Comparison of ENCODE assay signal across 22 mouse cellular contexts in the genomic region with DNA sequence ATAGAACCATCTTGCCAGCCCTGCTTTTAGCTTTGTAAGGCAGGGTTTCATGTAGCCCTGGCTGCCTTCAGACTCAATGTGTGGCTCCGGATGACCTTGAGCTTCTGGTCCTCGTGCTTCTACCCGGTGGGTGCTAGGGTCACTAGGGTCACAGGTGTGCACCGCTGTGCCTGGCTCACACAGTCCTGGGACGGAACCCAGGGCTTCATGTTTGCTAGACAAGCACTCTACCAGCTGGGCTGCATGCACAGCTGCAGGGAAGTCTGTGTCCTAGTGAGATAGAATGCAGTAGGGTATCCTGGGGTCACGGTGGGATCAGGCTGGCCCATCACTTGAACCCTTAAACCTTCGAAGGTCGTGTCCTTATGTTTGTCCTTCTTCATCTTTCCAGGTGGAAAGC.
"Had no signal": no experiment of that assay in that cellular context is flagged by ENCODE, and none has a peak within 500 bp of the region (broad histone marks: within the 10 kb centered on the region; RNA-seq: fewer than 3 reads in every experiment).

No protein-coding gene starts in this region.

- H3K9me3 ChIP-seq: heart, embryonic 12.5 days; hindbrain, embryonic 10.5 days; hindbrain, embryonic 12.5 days; intestine, embryonic 15.5 days; liver, embryonic 13.5 days; liver, embryonic 15.5 days had no signal

- ATAC-seq: hindbrain, embryonic 16.5 days; inflammation-experienced regulatory T-cells, adult 6 months; intestine, embryonic 15.5 days; intestine, postnatal 0 days; liver, postnatal 0 days had no signal

- H3K27me3 ChIP-seq: heart, embryonic 12.5 days; hindbrain, embryonic 12.5 days; intestine, embryonic 15.5 days; liver, embryonic 13.5 days; liver, embryonic 15.5 days had no signal

- H3K4me2 ChIP-seq: heart, embryonic 12.5 days; hindbrain, embryonic 12.5 days; hindbrain, embryonic 14.5 days; intestine, embryonic 15.5 days; liver, embryonic 13.5 days; liver, embryonic 15.5 days had no signal

- H3K4me3 ChIP-seq: heart, adult 2 months; heart, embryonic 12.5 days; hindbrain, embryonic 10.5 days; hindbrain, embryonic 12.5 days; intestine, embryonic 15.5 days; left cerebral cortex, adult 2 months; liver, embryonic 13.5 days; liver, embryonic 15.5 days had no signal

- H3K9ac ChIP-seq: heart, embryonic 12.5 days; hindbrain, embryonic 12.5 days; hindbrain, embryonic 14.5 days; intestine, embryonic 15.5 days; liver, embryonic 13.5 days; liver, embryonic 15.5 days; liver, postnatal 0 days had no signal

- H3K4me1 ChIP-seq: hindbrain, embryonic 12.5 days had no signal

- DNase-seq: gastrocnemius, postnatal 10 days; gastrocnemius, postnatal 25 days; heart, adult 2 months; heart, postnatal 10 days; heart, postnatal 4 days; kidney, adult 18-20 months; kidney, adult 8-10 months; kidney, postnatal 10 days; kidney, postnatal 4 days; liver; liver, embryonic 13.5 days; liver, postnatal 0 days had no signal

- H3K27ac ChIP-seq: hindbrain, embryonic 10.5 days; hindbrain, embryonic 12.5 days; hindbrain, embryonic 14.5 days; intestine, embryonic 15.5 days; left cerebral cortex, adult 2 months; liver, embryonic 13.5 days; liver, embryonic 15.5 days had no signal
